In genomic region chr11:75531469-75532242, GRCm38 (mm10) we compare ENCODE assay signal across 8 mouse cellular contexts. TPM values are rescaled to one million over a fixed set of nuclear protein-coding genes. Genes with fewer than 3 reads are reported as not detected.
DNase-seq lines count a peak whose midpoint lies in the region; ATAC-seq and TF ChIP-seq lines count a peak whose summit lies in the region.

Gene Slc43a2 (plus strand): TSS chr11:75531694.

- peak; percentile 65 for TF ChIP-seq POLR2A in cortical plate, adult 2 months (IDR thresholded peaks at IDR 0.05; ENCODE audit: extremely low read depth, insufficient read depth, low read length)

- peak; percentile 74 for ATAC-seq in activated CD4-positive, CD25-positive, alpha-beta regulatory T cell, adult 4 months
- peak; percentile 70 for ATAC-seq in megakaryocyte progenitor cell, adult 5-6 weeks (replicated peaks; ENCODE audit: poor library complexity)

- H3K27ac ChIP-seq in cortical plate, adult 2 months (ENCODE audit: insufficient read depth, low read length), result peak within 1 kb of the TSS; percentile 96

- peaks cover 4% of the 10 kb centered on the region for H3K4me1 ChIP-seq in cortical plate, adult 2 months (ENCODE audit: control insufficient read depth, insufficient read depth, low read length)

- TF ChIP-seq CTCF in cortical plate, adult 2 months (IDR thresholded peaks at IDR 0.05; ENCODE audit: extremely low read depth, insufficient read depth, low read length), result no peak

- H3K4me3 ChIP-seq in cortical plate, adult 2 months (ENCODE audit: insufficient read depth, low read length), result peak within 1 kb of the TSS; percentile 75

- DNase-seq in gastrocnemius, postnatal 10 days, result peak; percentile 91
- DNase-seq in induced T-regulatory cell, adult 2 months (ENCODE audit: low read depth), result peak; percentile 94
- DNase-seq in left cerebral cortex, adult 9 months (ENCODE audit: low spot score in 2 of 2), result peak; percentile 94 to 98
- peak; percentile 96 for DNase-seq in right cerebral cortex, postnatal 14 days
- DNase-seq in urinary bladder, postnatal 36 days (ENCODE audit: low spot score in 2 of 2), result peak; percentile 88 to 92

RNA-seq across cellular contexts. Expression of gene Slc43a2, which starts in this region (rescaled TPM):
- 10 to 100 TPM; 18.3 to 18.7 TPM for polyA plus RNA-seq in activated CD4-positive, CD25-positive, alpha-beta regulatory T cell, adult 4 months (2017; shearing (Covaris generic))
- polyA plus RNA-seq in cortical plate, adult 2 months (2012; rRNA removed), result 32.0 and 34.3 TPM in 2 replicates
- 10 to 100 TPM; 24.2 to 27.3 TPM for total RNA-seq in gastrocnemius, postnatal 10 days (2021)
- 8.6 and 12.2 TPM in 2 replicates for total RNA-seq in megakaryocyte progenitor cell, adult 5-6 weeks (2015)
- total RNA-seq in megakaryocyte progenitor cell, adult 5-6 weeks (2017), result 8.9 and 9.9 TPM in 2 replicates

Comparison
In these comparisons a context has a peak if more than half of its experiments do, and no peak if none do; other contexts are left out.
1. Peak in every context shown above with its lines: DNase-seq, ATAC-seq, H3K4me3 ChIP-seq and H3K27ac ChIP-seq.